Mouse (Mus musculus): ENCODE data around the gene Spem1. TPM values are rescaled to one million over a fixed set of nuclear protein-coding genes. Genes with fewer than 3 reads are reported as not detected.
A peak's percentile ranks its signal among the peaks of the same experiment; 100 is the strongest.

Gene Spem1
- polyA plus RNA-seq, 1 experiment from 2014 or later = not detected

- Histone ChIP-seq H3K36me3 (ENCODE audit: control insufficient read depth, insufficient read depth) (0 out of 2 replicates have a peak, but pooled peaks cover 3% of the 10 kb centered on the region), H3K4me2 (ENCODE audit: low read depth, low read length) (no peak overlapping the region), H3K9me3 (replicated peaks; ENCODE audit: control insufficient read depth, low read length) (no peaks in the 10 kb centered on the region), H3K4me3 (ENCODE audit: low read length) (no peak overlapping the region), H3K27me3 (ENCODE audit: control insufficient read depth, insufficient read depth, low read length) (no peaks in the 10 kb centered on the region), H3K9ac (ENCODE audit: low read length) (no peak overlapping the region), H3K4me1 (ENCODE audit: control insufficient read depth, insufficient read depth, low read length) (no peaks in the 10 kb centered on the region), H3K27ac (ENCODE audit: low read length) (no peak overlapping the region)
- no peak for ATAC-seq (replicated peaks; ENCODE audit: extremely low read depth, insufficient read depth, low FRiP score)
- WGBS = 77% methylated on average over 2 of the region's 2 CpGs
These were observed 1.5 kb upstream of the Spem1 start for GRCm38 (mm10) chr11:69823456-69823855.

- no peak for ATAC-seq (replicated peaks; ENCODE audit: extremely low read depth, insufficient read depth, low FRiP score)
- no peaks in the 10 kb centered on the region for H3K36me3 ChIP-seq (ENCODE audit: control insufficient read depth, insufficient read depth)
- no peak overlapping the region for H3K4me2 ChIP-seq (ENCODE audit: low read depth, low read length)
- H3K4me3 ChIP-seq (ENCODE audit: low read length) = no peak overlapping the region
- no peaks in the 10 kb centered on the region for H3K4me1 ChIP-seq (ENCODE audit: control insufficient read depth, insufficient read depth, low read length)
- WGBS = 83% methylated on average over 8 of the region's 8 CpGs
- no peak overlapping the region for H3K27ac ChIP-seq (ENCODE audit: low read length)
- H3K27me3 ChIP-seq (ENCODE audit: control insufficient read depth, insufficient read depth, low read length) = no peaks in the 10 kb centered on the region
- no peak overlapping the region for H3K9ac ChIP-seq (ENCODE audit: low read length)
- H3K9me3 ChIP-seq (replicated peaks; ENCODE audit: control insufficient read depth, low read length) = 0 out of 2 replicates have a peak, but pooled peaks cover 3% of the 10 kb centered on the region
These were observed 3.1 kb downstream of the Spem1 start for GRCm38 (mm10) chr11:69818871-69819270.

DNA sequence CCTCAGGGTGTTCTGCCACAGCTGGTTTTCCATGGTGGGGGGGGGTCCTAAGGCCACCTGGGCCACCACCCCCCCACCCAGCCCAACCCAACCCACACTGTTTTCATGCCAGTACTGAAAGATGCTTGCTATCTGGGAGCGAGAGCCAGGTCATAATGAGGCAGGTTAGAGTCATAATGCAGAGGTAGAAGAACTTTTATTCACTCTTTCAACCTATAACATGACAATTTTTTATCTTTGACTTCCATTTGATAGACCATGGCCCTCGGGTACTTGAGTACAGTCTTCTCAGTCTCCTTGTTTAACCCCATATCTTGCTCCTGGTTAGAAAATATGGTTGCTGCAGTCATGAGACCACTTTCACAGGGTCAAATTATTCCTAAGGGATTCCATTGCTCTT, 3.6 kb downstream of the Spem1 start, which contains the start of gene Spem2:
Gene Spem2, minus strand, starts transcription at position 101 of the 400 bp plus-strand sequence.
- H3K9me3 ChIP-seq (replicated peaks; ENCODE audit: control insufficient read depth, low read length) = 0 out of 2 replicates have a peak, but pooled peaks cover 3% of the 10 kb centered on the region
- H3K36me3 ChIP-seq (ENCODE audit: control insufficient read depth, insufficient read depth) = no peaks in the 10 kb centered on the region
- no peak for ATAC-seq (replicated peaks; ENCODE audit: extremely low read depth, insufficient read depth, low FRiP score)
- H3K4me1 ChIP-seq (ENCODE audit: control insufficient read depth, insufficient read depth, low read length) = no peaks in the 10 kb centered on the region
- H3K9ac ChIP-seq (ENCODE audit: low read length) = no peak within 1 kb of the TSS
- H3K27ac ChIP-seq (ENCODE audit: low read length) = no peak within 1 kb of the TSS
- H3K27me3 ChIP-seq (ENCODE audit: control insufficient read depth, insufficient read depth, low read length) = no peaks in the 10 kb centered on the region
- H3K4me3 ChIP-seq (ENCODE audit: low read length) = no peak within 1 kb of the TSS
- 69% methylated on average over 2 of the region's 2 CpGs for WGBS
- H3K4me2 ChIP-seq (ENCODE audit: low read depth, low read length) = no peak within 1 kb of the TSS

- WGBS = 85% methylated on average over 12 of the region's 12 CpGs
- Histone ChIP-seq H3K4me2 (ENCODE audit: low read depth, low read length) (no peak overlapping the region), H3K9me3 (replicated peaks; ENCODE audit: control insufficient read depth, low read length) (0 out of 2 replicates have a peak, but pooled peaks cover 3% of the 10 kb centered on the region), H3K4me1 (ENCODE audit: control insufficient read depth, insufficient read depth, low read length) (no peaks in the 10 kb centered on the region), H3K27me3 (ENCODE audit: control insufficient read depth, insufficient read depth, low read length) (no peaks in the 10 kb centered on the region), H3K4me3 (ENCODE audit: low read length) (no peak overlapping the region), H3K36me3 (ENCODE audit: control insufficient read depth, insufficient read depth) (no peaks in the 10 kb centered on the region), H3K9ac (ENCODE audit: low read length) (no peak overlapping the region), H3K27ac (ENCODE audit: low read length) (no peak overlapping the region)
- no peak for ATAC-seq (replicated peaks; ENCODE audit: extremely low read depth, insufficient read depth, low FRiP score)
These were observed 5.5 kb downstream of the Spem1 start for GRCm38 (mm10) chr11:69816520-69816919.

DNA sequence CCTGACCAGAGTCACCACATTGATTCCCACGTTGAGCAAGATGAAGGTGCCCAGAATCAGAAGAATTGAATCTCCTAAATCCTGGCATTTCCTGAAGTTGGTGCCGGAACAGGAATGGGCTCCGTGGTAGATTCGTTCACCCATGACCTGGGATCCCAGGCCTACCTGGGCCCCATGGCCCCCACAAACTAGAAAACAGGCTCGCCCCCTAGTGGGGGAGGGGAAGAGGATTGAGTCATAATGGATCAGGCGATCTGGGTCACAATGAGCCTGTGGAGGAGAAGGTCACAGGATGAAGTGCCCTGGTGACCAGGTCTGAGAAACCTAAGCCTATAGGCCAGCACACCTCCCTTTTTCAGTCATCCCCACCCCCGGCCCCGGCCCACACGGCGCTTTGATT, 6.8 kb downstream of the Spem1 start, which contains the start of gene Gm39566:
Gene Gm39566, minus strand, starts transcription at position 144 of the 400 bp plus-strand sequence.
- Histone ChIP-seq H3K4me2 (ENCODE audit: low read depth, low read length) (no peak within 1 kb of the TSS), H3K4me1 (ENCODE audit: control insufficient read depth, insufficient read depth, low read length) (no peaks in the 10 kb centered on the region), H3K36me3 (ENCODE audit: control insufficient read depth, insufficient read depth) (no peaks in the 10 kb centered on the region), H3K4me3 (ENCODE audit: low read length) (no peak within 1 kb of the TSS), H3K27me3 (ENCODE audit: control insufficient read depth, insufficient read depth, low read length) (no peaks in the 10 kb centered on the region; the same call in 1 of the 2 replicates), H3K27ac (ENCODE audit: low read length) (no peak within 1 kb of the TSS), H3K9ac (ENCODE audit: low read length) (no peak within 1 kb of the TSS), H3K9me3 (replicated peaks; ENCODE audit: control insufficient read depth, low read length) (0 out of 2 replicates have a peak, but pooled peaks cover 3% of the 10 kb centered on the region)
- 51% methylated on average over 10 of the region's 10 CpGs for WGBS
- no peak for ATAC-seq (replicated peaks; ENCODE audit: extremely low read depth, insufficient read depth, low FRiP score)

GRCm38 (mm10) chr11:69810280-69810679, 11.7 kb downstream of the Spem1 start:
- peaks cover 7% of the 10 kb centered on the region for H3K27me3 ChIP-seq (ENCODE audit: control insufficient read depth, insufficient read depth, low read length)
- H3K4me1 ChIP-seq (ENCODE audit: control insufficient read depth, insufficient read depth, low read length) = no peaks in the 10 kb centered on the region
- no peak for ATAC-seq (replicated peaks; ENCODE audit: extremely low read depth, insufficient read depth, low FRiP score)
- peaks cover 5% of the 10 kb centered on the region; the same call in 1 of the 2 replicates for H3K9me3 ChIP-seq (replicated peaks; ENCODE audit: control insufficient read depth, low read length)
- H3K27ac ChIP-seq (ENCODE audit: low read length) = no peak overlapping the region
- no peak overlapping the region for H3K4me2 ChIP-seq (ENCODE audit: low read depth, low read length)
- H3K36me3 ChIP-seq (ENCODE audit: control insufficient read depth, insufficient read depth) = no peaks in the 10 kb centered on the region
- H3K4me3 ChIP-seq (ENCODE audit: low read length) = no peak overlapping the region
- no peak overlapping the region for H3K9ac ChIP-seq (ENCODE audit: low read length)

GRCm38 (mm10) chr11:69807641-69808040, 14.3 kb downstream of the Spem1 start:
- WGBS = 76% methylated on average over 2 of the region's 2 CpGs
- no peak overlapping the region for H3K4me3 ChIP-seq (ENCODE audit: low read length)
- H3K27ac ChIP-seq (ENCODE audit: low read length) = no peak overlapping the region
- no peaks in the 10 kb centered on the region for H3K36me3 ChIP-seq (ENCODE audit: control insufficient read depth, insufficient read depth)
- ATAC-seq (replicated peaks; ENCODE audit: extremely low read depth, insufficient read depth, low FRiP score) = no peak
- H3K9me3 ChIP-seq (replicated peaks; ENCODE audit: control insufficient read depth, low read length) = peaks cover 5% of the 10 kb centered on the region; the same call in 1 of the 2 replicates
- H3K27me3 ChIP-seq (ENCODE audit: control insufficient read depth, insufficient read depth, low read length) = peaks cover 12% of the 10 kb centered on the region
- peaks cover 17% of the 10 kb centered on the region for H3K4me1 ChIP-seq (ENCODE audit: control insufficient read depth, insufficient read depth, low read length)
- H3K4me2 ChIP-seq (ENCODE audit: low read depth, low read length) = no peak overlapping the region
- no peak overlapping the region for H3K9ac ChIP-seq (ENCODE audit: low read length)

- Histone ChIP-seq H3K27ac (ENCODE audit: low read length) (no peak overlapping the region), H3K36me3 (ENCODE audit: control insufficient read depth, insufficient read depth) (no peaks in the 10 kb centered on the region), H3K27me3 (ENCODE audit: control insufficient read depth, insufficient read depth, low read length) (peaks cover 12% of the 10 kb centered on the region), H3K9ac (ENCODE audit: low read length) (no peak overlapping the region), H3K4me3 (ENCODE audit: low read length) (no peak overlapping the region), H3K4me2 (ENCODE audit: low read depth, low read length) (no peak overlapping the region), H3K4me1 (ENCODE audit: control insufficient read depth, insufficient read depth, low read length) (peaks cover 30% of the 10 kb centered on the region), H3K9me3 (replicated peaks; ENCODE audit: control insufficient read depth, low read length) (peaks cover 5% of the 10 kb centered on the region; the same call in 1 of the 2 replicates)
- ATAC-seq (replicated peaks; ENCODE audit: extremely low read depth, insufficient read depth, low FRiP score) = no peak
- WGBS = 86% methylated on average over 4 of the region's 4 CpGs
These were observed 15.6 kb downstream of the Spem1 start for GRCm38 (mm10) chr11:69806378-69806777.

- 14% methylated on average over 29 of the region's 29 CpGs for WGBS
- H3K27ac ChIP-seq (ENCODE audit: low read length) = no peak within 1 kb of the TSS
- peak within 1 kb of the TSS; percentile 74 for H3K4me3 ChIP-seq (ENCODE audit: low read length)
- peak within 1 kb of the TSS; percentile 99 for H3K4me2 ChIP-seq (ENCODE audit: low read depth, low read length)
- H3K9me3 ChIP-seq (replicated peaks; ENCODE audit: control insufficient read depth, low read length) = peaks cover 5% of the 10 kb centered on the region; the same call in 1 of the 2 replicates
- H3K36me3 ChIP-seq (ENCODE audit: control insufficient read depth, insufficient read depth) = no peaks in the 10 kb centered on the region
- H3K9ac ChIP-seq (ENCODE audit: low read length) = peak within 1 kb of the TSS; percentile 18; the same call in 1 of the 2 replicates
- peaks cover 13% of the 10 kb centered on the region for H3K27me3 ChIP-seq (ENCODE audit: control insufficient read depth, insufficient read depth, low read length)
- H3K4me1 ChIP-seq (ENCODE audit: control insufficient read depth, insufficient read depth, low read length) = peaks cover 38% of the 10 kb centered on the region
- no peak for ATAC-seq (replicated peaks; ENCODE audit: extremely low read depth, insufficient read depth, low FRiP score)
These were observed 16.7 kb downstream of the Spem1 start, which contains the start of gene Tmem102 for GRCm38 (mm10) chr11:69804972-69805909. Gene Tmem102 (minus strand): TSS chr11:69805624.

All from heart, embryonic 16.5 days (tissue).